Mouse (Mus musculus): ENCODE results near the gene Lrmda.

DNA sequence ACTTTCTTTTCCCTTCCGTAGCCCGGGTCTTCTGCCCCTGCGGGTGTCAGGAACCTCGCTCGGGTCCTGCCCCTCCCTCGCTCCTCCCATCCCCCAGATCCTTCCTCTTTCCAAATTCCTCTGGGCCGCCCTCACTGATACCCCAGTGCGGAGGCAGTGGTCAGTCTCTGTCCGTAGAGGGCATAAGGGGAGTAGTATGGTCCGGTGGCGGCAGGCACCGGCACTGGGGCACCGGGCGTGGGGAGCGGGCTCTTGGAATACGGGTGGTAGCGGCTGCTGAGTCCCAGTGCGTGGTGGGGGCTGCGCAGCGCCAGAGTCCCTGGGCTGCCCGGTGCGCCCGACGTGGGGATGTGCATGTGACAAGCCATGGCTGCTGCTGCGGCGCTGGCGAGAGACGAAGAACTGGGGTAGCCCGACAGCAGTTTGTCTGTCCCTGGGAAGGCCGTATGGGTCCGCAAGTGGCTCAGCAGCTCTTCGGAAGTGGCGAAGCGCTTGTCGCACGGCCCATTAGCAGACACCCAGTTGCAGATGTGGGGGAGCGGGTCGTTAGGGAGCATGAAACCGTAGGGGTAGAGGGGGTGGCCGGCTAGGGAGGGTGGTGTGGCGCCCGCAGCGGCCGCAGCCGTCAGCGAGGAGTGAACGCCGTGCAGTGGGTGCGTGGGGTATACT, 34.6 kb upstream of the Lrmda start:
- no peak for TF ChIP-seq ZC3H11A (IDR thresholded peaks at IDR 0.05; ENCODE audit: low read depth, low read length)
- TF ChIP-seq POLR2AphosphoS5 (IDR thresholded peaks at IDR 0.05; ENCODE audit: borderline replicate concordance, low read depth, low read length): no peak
- TF ChIP-seq TAL1 (IDR thresholded peaks at IDR 0.05; ENCODE audit: low read length): no peak
- TF ChIP-seq CTCF (IDR thresholded peaks at IDR 0.05 in 2 of 3, conservative IDR thresholded peaks at IDR 0.05 in 1 of 3; ENCODE audit: control insufficient read depth in 1 of 3, insufficient read depth in 1 of 3, low read depth in 2 of 3, low read length in 3 of 3, poor library complexity in 1 of 3, severe bottlenecking in 1 of 3): no peak
- TF ChIP-seq SIN3A (IDR thresholded peaks at IDR 0.05; ENCODE audit: low read length): no peak
- TF ChIP-seq USF2 (IDR thresholded peaks at IDR 0.05; ENCODE audit: borderline replicate concordance in 1 of 2, insufficient read depth in 1 of 2, low read depth in 1 of 2, low read length in 2 of 2): no peak
- TF ChIP-seq NRF1 (IDR thresholded peaks at IDR 0.05; ENCODE audit: insufficient read depth, low read depth, low read length, poor library complexity, severe bottlenecking): no peak
- TF ChIP-seq SMC3 (IDR thresholded peaks at IDR 0.05; ENCODE audit: low read depth, low read length): no peak
